Mouse (Mus musculus) kidney, embryonic 15.5 days (tissue): Measurements from ENCODE around the gene Glrx5. TPM values are rescaled to one million over a fixed set of nuclear protein-coding genes. Genes with fewer than 3 reads are reported as not detected.
A peak's percentile ranks its signal among the peaks of the same experiment; 100 is the strongest.

ENCODE experiments used
- ATAC-seq: fragments of 200-750 bp; cut with Nextera tagmentation; replicated peaks from 2 replicates; pipeline ENCODE4 v1.8.0; 2017; ENCODE audit warnings: moderate TSS enrichment; ENCODE audit not compliant: low FRiP score
- H3K27ac ChIP-seq: fragments of 300-500 bp; sonication (generic); 2 replicates; pipeline ENCODE4 v1.5.1; 2015; ENCODE audit warnings: mild to moderate bottlenecking, inconsistent platforms
- H3K27me3 ChIP-seq: fragments of 300-500 bp; sonication (generic); 2 replicates; pipeline ENCODE4 v1.6.1; 2015; ENCODE audit warnings: inconsistent platforms
- H3K36me3 ChIP-seq: fragments of 300-500 bp; sonication (generic); 2 replicates; pipeline ENCODE4 v1.6.1; 2015; ENCODE audit warnings: inconsistent platforms
- H3K4me1 ChIP-seq: fragments of 300-500 bp; sonication (generic); 2 replicates; pipeline ENCODE4 v1.6.1; 2015; ENCODE audit warnings: inconsistent platforms
- H3K4me2 ChIP-seq: fragments of 300-500 bp; sonication (generic); 2 replicates; pipeline ENCODE4 v1.6.1; 2015; ENCODE audit warnings: moderate library complexity, mild to moderate bottlenecking, inconsistent platforms
- H3K4me3 ChIP-seq: fragments of 300-500 bp; sonication (generic); replicated peaks from 2 replicates; pipeline ENCODE4 v1.5.1; 2015; ENCODE audit warnings: mild to moderate bottlenecking, inconsistent platforms
- H3K9ac ChIP-seq: fragments of 300-500 bp; sonication (generic); 2 replicates; pipeline ENCODE4 v1.6.1; 2015; ENCODE audit warnings: mild to moderate bottlenecking, inconsistent platforms
- H3K9me3 ChIP-seq: fragments of 300-500 bp; sonication (generic); replicated peaks from 2 replicates; pipeline ENCODE4 v1.6.1; 2016; ENCODE audit warnings: inconsistent platforms
- WGBS: fragments of 180-500 bp; shearing (Covaris S2); methylation state at CpG from one replicate; pipeline ENCODE4 v1.1.7; 2015; ENCODE audit warnings: mixed read lengths; 5-methylcytosine and 5-hydroxymethylcytosine counted together
- polyA plus RNA-seq: library from polyadenylated mRNA; unstranded; fragments of >200 nt; fragmentation: Nextera tagmentation; extraction: Ambion mirVana; gene quantifications from 2 replicates; pipeline ENCODE4 v1.2.1, GENCODE M21; 2015

Gene Glrx5
- polyA plus RNA-seq, 1 experiment from 2014 or later: 184 TPM

GRCm38 (mm10) chr12:104997159-104997558, 35.3 kb upstream of the Glrx5 start:
- H3K4me2 ChIP-seq: no peak overlapping the region
- no peaks in the 10 kb centered on the region for H3K27me3 ChIP-seq
- WGBS: 77% methylated on average over 10 of the region's 10 CpGs
- no peaks in the 10 kb centered on the region for H3K36me3 ChIP-seq
- H3K4me1 ChIP-seq: peaks cover 12% of the 10 kb centered on the region; the same call in 1 of the 2 replicates
- H3K9ac ChIP-seq: no peak overlapping the region
- H3K9me3 ChIP-seq: no peaks in the 10 kb centered on the region
- H3K4me3 ChIP-seq: no peak overlapping the region
- no peak for ATAC-seq
- no peak overlapping the region for H3K27ac ChIP-seq

- no peak overlapping the region for H3K9ac ChIP-seq
- no peak overlapping the region for H3K4me3 ChIP-seq
- no peak overlapping the region for H3K27ac ChIP-seq
- 84% methylated on average over 10 of the region's 10 CpGs for WGBS
- ATAC-seq: no peak
- no peak overlapping the region for H3K4me2 ChIP-seq
- 0 out of 2 replicates have a peak, but pooled peaks cover 2% of the 10 kb centered on the region for H3K27me3 ChIP-seq
- H3K36me3 ChIP-seq: no peaks in the 10 kb centered on the region
- H3K9me3 ChIP-seq: no peaks in the 10 kb centered on the region
- H3K4me1 ChIP-seq: peaks cover 14% of the 10 kb centered on the region
These were observed 34.7 kb upstream of the Glrx5 start for GRCm38 (mm10) chr12:104997641-104998293.

- no peak for ATAC-seq
- Histone ChIP-seq H3K27ac (no peak overlapping the region), H3K4me3 (no peak overlapping the region), H3K27me3 (0 out of 2 replicates have a peak, but pooled peaks cover 3% of the 10 kb centered on the region), H3K4me2 (no peak overlapping the region), H3K36me3 (no peaks in the 10 kb centered on the region), H3K9me3 (no peaks in the 10 kb centered on the region), H3K9ac (no peak overlapping the region), H3K4me1 (peaks cover 17% of the 10 kb centered on the region)
- WGBS: 85% methylated on average over 6 of the region's 6 CpGs
These were observed 33.9 kb upstream of the Glrx5 start for GRCm38 (mm10) chr12:104998541-104998940.

- H3K4me3 ChIP-seq: no peak overlapping the region
- ATAC-seq: no peak
- no peak overlapping the region for H3K9ac ChIP-seq
- H3K36me3 ChIP-seq: no peaks in the 10 kb centered on the region
- H3K27ac ChIP-seq: no peak overlapping the region
- no peaks in the 10 kb centered on the region for H3K9me3 ChIP-seq
- no peak overlapping the region for H3K4me2 ChIP-seq
- H3K27me3 ChIP-seq: 0 out of 2 replicates have a peak, but pooled peaks cover 3% of the 10 kb centered on the region
- 76% methylated on average over 8 of the region's 8 CpGs for WGBS
- peaks cover 17% of the 10 kb centered on the region for H3K4me1 ChIP-seq
These were observed 33.3 kb upstream of the Glrx5 start for GRCm38 (mm10) chr12:104999171-104999570.

- Histone ChIP-seq H3K9ac (no peak overlapping the region), H3K27ac (no peak overlapping the region), H3K27me3 (0 out of 2 replicates have a peak, but pooled peaks cover 7% of the 10 kb centered on the region), H3K4me2 (no peak overlapping the region), H3K4me1 (peaks cover 15% of the 10 kb centered on the region), H3K36me3 (no peaks in the 10 kb centered on the region), H3K4me3 (no peak overlapping the region), H3K9me3 (no peaks in the 10 kb centered on the region)
- ATAC-seq: 0 out of 2 replicates have a peak, but pooled peaks have one; percentile 30
- 71% methylated on average over 9 of the region's 9 CpGs for WGBS
These were observed 31.8 kb upstream of the Glrx5 start for GRCm38 (mm10) chr12:105000487-105001283.

GRCm38 (mm10) chr12:105001317-105001716, 31.2 kb upstream of the Glrx5 start:
- Histone ChIP-seq H3K9me3 (no peaks in the 10 kb centered on the region), H3K27me3 (peaks cover 9% of the 10 kb centered on the region; the same call in 1 of the 2 replicates), H3K36me3 (no peaks in the 10 kb centered on the region), H3K4me2 (no peak overlapping the region), H3K4me1 (peaks cover 15% of the 10 kb centered on the region), H3K4me3 (no peak overlapping the region), H3K27ac (no peak overlapping the region), H3K9ac (no peak overlapping the region)
- WGBS: 80% methylated on average over 9 of the region's 9 CpGs
- ATAC-seq: no peak

- no peaks in the 10 kb centered on the region for H3K36me3 ChIP-seq
- peak; percentile 77 for ATAC-seq
- H3K4me2 ChIP-seq: no peak overlapping the region
- no peak overlapping the region for H3K9ac ChIP-seq
- WGBS: 69% methylated on average over 10 of the region's 10 CpGs
- H3K27ac ChIP-seq: no peak overlapping the region
- no peak overlapping the region for H3K4me3 ChIP-seq
- H3K9me3 ChIP-seq: no peaks in the 10 kb centered on the region
- peaks cover 15% of the 10 kb centered on the region for H3K4me1 ChIP-seq
- H3K27me3 ChIP-seq: peaks cover 19% of the 10 kb centered on the region
These were observed 30.0 kb upstream of the Glrx5 start for GRCm38 (mm10) chr12:105002340-105003132.

- Histone ChIP-seq H3K27me3 (peaks cover 25% of the 10 kb centered on the region), H3K36me3 (no peaks in the 10 kb centered on the region), H3K4me3 (no peak overlapping the region), H3K4me2 (no peak overlapping the region), H3K27ac (no peak overlapping the region), H3K9ac (no peak overlapping the region), H3K4me1 (peaks cover 16% of the 10 kb centered on the region), H3K9me3 (no peaks in the 10 kb centered on the region)
- ATAC-seq: no peak
- WGBS: 49% methylated on average over 9 of the region's 9 CpGs
These were observed 29.3 kb upstream of the Glrx5 start for GRCm38 (mm10) chr12:105003158-105003557.

GRCm38 (mm10) chr12:105003715-105004114, 28.8 kb upstream of the Glrx5 start:
- ATAC-seq: no peak
- Histone ChIP-seq H3K4me3 (no peak overlapping the region), H3K4me1 (peaks cover 21% of the 10 kb centered on the region), H3K36me3 (no peaks in the 10 kb centered on the region), H3K4me2 (no peak overlapping the region), H3K27ac (no peak overlapping the region), H3K9me3 (no peaks in the 10 kb centered on the region), H3K9ac (no peak overlapping the region), H3K27me3 (peaks cover 30% of the 10 kb centered on the region)
- 59% methylated on average over 3 of the region's 3 CpGs for WGBS

- WGBS: 77% methylated on average over 22 of the region's 22 CpGs
- Histone ChIP-seq H3K4me2 (no peak overlapping the region), H3K36me3 (no peaks in the 10 kb centered on the region), H3K9ac (no peak overlapping the region), H3K4me3 (no peak overlapping the region), H3K27me3 (peaks cover 32% of the 10 kb centered on the region), H3K27ac (no peak overlapping the region), H3K4me1 (peaks cover 35% of the 10 kb centered on the region), H3K9me3 (no peaks in the 10 kb centered on the region)
- ATAC-seq: no peak
These were observed 27.4 kb upstream of the Glrx5 start for GRCm38 (mm10) chr12:105004956-105005714.

GRCm38 (mm10) chr12:105005715-105005972, 26.8 kb upstream of the Glrx5 start:
- Histone ChIP-seq H3K4me3 (no peak overlapping the region), H3K4me2 (no peak overlapping the region), H3K27me3 (peaks cover 37% of the 10 kb centered on the region), H3K27ac (no peak overlapping the region), H3K9me3 (no peaks in the 10 kb centered on the region), H3K36me3 (no peaks in the 10 kb centered on the region), H3K4me1 (peaks cover 35% of the 10 kb centered on the region), H3K9ac (no peak overlapping the region)
- 57% methylated on average over 2 of the region's 2 CpGs for WGBS
- ATAC-seq: no peak
